Mouse (Mus musculus): ENCODE data around the gene Borcs5.

DNA sequence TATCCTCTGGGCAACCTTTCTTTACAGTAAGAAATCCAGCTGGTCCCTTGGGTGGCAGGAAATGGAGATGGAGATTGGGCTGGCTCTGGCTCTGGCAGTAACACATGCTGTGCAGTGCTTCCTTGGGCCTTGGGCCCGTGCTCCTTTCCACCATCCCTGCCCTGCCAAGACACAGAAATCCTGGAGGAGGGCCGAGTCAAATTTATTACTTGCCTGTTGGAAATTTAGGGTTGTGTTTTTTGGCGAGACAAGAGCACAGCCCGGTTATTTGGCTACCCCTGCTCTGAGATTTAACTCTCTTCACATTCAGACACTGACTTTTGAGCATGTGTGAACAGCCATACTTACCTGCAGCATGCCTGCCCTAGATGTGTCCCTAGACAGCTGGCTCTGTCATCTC lies 56.8 kb downstream of the Borcs5 start:
- TF ChIP-seq EP300 (IDR thresholded peaks at IDR 0.05; ENCODE audit: low read depth) (no peak), CTCF (IDR thresholded peaks at IDR 0.05; ENCODE audit: low read depth) (no peak)
